Mouse (Mus musculus) embryonic facial prominence, embryonic 12.5 days (tissue): ENCODE data around the gene Hdac4. TPM values are rescaled to one million over a fixed set of nuclear protein-coding genes. Genes with fewer than 3 reads are reported as not detected.

Experiments used
- ATAC-seq: fragments of 200-750 bp; cut with Nextera tagmentation; 2 replicates; pipeline ENCODE4 v1.8.0; 2017; ENCODE audit not compliant: insufficient number of reproducible peaks, insufficient read depth, low FRiP score, low TSS enrichment
- H3K27ac ChIP-seq: fragments of 300-500 bp; sonication (generic); 2 replicates; pipeline ENCODE4 v1.5.1; 2016; ENCODE audit warnings: mild to moderate bottlenecking
- H3K27me3 ChIP-seq: fragments of 300-500 bp; sonication (generic); 2 replicates; pipeline ENCODE4 v1.6.1; 2016; ENCODE audit warnings: mild to moderate bottlenecking, moderate library complexity
- H3K36me3 ChIP-seq: fragments of 300-500 bp; sonication (generic); 2 replicates; pipeline ENCODE4 v1.6.1; 2016; ENCODE audit warnings: mild to moderate bottlenecking
- H3K4me1 ChIP-seq: fragments of 300-500 bp; sonication (generic); 2 replicates; pipeline ENCODE4 v1.6.1; 2016
- H3K4me2 ChIP-seq: fragments of 300-500 bp; sonication (generic); replicated peaks from 2 replicates; pipeline ENCODE4 v1.6.1; 2016; ENCODE audit warnings: mild to moderate bottlenecking, moderate library complexity
- H3K4me3 ChIP-seq: fragments of 300-500 bp; sonication (generic); 2 replicates; pipeline ENCODE4 v1.5.1; 2016; ENCODE audit warnings: mild to moderate bottlenecking
- H3K9ac ChIP-seq: fragments of 300-500 bp; sonication (generic); 2 replicates; pipeline ENCODE4 v1.6.1; 2016; ENCODE audit warnings: mild to moderate bottlenecking, moderate library complexity
- H3K9me3 ChIP-seq: fragments of 300-500 bp; sonication (generic); 2 replicates; pipeline ENCODE4 v1.6.1; 2016; ENCODE audit warnings: mild to moderate bottlenecking, moderate library complexity
- WGBS: fragments of 180-500 bp; shearing (Covaris S2); methylation state at CpG from one replicate; pipeline ENCODE4 v1.1.7; 2016; 5-methylcytosine and 5-hydroxymethylcytosine counted together
- polyA plus RNA-seq: library from polyadenylated mRNA; unstranded; fragments of >200 nt; fragmentation: Nextera tagmentation; extraction: Ambion mirVana; gene quantifications from 2 replicates; pipeline ENCODE4 v1.2.1, GENCODE M21; 2016

Gene Hdac4
- polyA plus RNA-seq, 1 experiment from 2014 or later = 24.2 TPM

DNA sequence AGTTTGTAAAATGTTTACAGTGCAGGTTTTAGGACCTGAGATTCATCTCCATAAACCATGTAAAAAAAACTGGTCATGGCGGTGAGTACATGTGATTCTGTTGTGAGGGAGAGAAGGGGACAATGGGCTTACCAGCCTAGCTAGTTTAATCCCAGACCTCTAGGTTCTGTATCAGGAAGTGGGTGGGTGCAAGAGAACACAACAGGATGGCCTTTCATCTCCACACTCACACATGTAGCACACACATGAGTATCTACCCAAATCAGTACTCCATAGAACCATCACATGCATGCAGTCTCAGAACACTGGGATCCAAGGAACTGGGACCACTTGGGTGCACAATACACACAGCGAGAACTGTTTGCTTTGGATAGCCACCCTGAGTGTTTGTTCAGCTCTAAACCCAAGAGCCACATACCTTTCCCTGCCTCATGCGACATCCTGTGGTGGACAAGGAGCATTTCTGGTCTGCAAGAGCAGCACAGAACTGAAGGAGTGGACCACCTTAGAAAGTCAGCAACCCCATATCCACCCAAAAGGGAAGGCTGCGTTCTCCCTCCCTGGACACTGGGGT lies 143.9 kb downstream of the Hdac4 start:
- 0 out of 2 replicates have a peak, but pooled peaks have one; percentile 28 for ATAC-seq

DNA sequence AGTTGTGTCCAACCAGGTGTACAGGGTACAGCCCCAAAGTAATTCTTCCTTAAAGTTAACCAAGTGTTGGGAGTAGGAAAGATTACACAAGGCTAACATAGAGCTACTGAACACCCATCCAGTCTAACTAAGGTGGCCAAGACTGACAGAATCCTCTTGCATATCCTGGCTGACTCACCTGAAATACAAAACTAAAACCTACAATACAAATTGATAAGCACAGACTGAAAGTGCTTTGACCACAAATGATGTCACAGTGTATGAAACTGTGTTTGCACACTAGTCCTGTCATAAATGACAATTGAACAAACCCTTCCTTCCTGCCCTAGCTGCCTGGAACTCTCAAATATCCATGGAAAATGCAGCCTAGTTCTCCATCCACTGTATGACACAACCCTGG lies 144.5 kb downstream of the Hdac4 start:
- Histone ChIP-seq H3K9me3 (no peaks in the 10 kb centered on the region), H3K9ac (no peak overlapping the region), H3K4me1 (peaks cover 5% of the 10 kb centered on the region; the same call in 1 of the 2 replicates), H3K27ac (no peak overlapping the region), H3K4me3 (no peak overlapping the region), H3K36me3 (no peaks in the 10 kb centered on the region), H3K4me2 (no peak overlapping the region), H3K27me3 (no peaks in the 10 kb centered on the region)
- ATAC-seq = no peak

More for the DNA sequence above, 143.9 kb downstream of the Hdac4 start:
- Histone ChIP-seq H3K36me3 (no peaks in the 10 kb centered on the region), H3K4me2 (no peak overlapping the region), H3K9me3 (no peaks in the 10 kb centered on the region), H3K27ac (no peak overlapping the region), H3K27me3 (no peaks in the 10 kb centered on the region), H3K4me1 (peaks cover 5% of the 10 kb centered on the region; the same call in 1 of the 2 replicates), H3K4me3 (no peak overlapping the region), H3K9ac (no peak overlapping the region)
- 92% methylated on average over 4 of the region's 4 CpGs for WGBS

DNA sequence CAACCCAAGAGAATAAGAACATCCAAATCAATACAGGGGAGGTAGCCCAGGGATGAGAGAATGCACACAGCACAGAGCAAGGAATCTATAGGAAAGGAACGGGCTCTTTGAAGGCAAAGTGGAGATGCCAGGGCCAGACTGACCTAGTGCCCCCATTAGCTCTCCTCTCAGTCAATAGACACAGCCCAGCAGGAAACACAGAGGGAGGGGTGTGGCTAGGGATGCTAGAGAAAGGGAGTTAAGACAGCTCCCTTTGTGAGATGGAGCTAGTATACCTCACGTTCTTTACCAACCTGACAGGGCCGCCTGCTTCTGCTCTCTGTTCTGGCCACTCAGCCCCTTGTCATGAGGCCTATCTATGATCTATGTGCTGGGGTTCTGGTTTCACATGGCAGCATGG lies 144.9 kb downstream of the Hdac4 start:
- Histone ChIP-seq H3K4me3 (no peak overlapping the region), H3K4me2 (no peak overlapping the region), H3K36me3 (no peaks in the 10 kb centered on the region), H3K27me3 (no peaks in the 10 kb centered on the region), H3K27ac (no peak overlapping the region), H3K9ac (no peak overlapping the region), H3K4me1 (peaks cover 5% of the 10 kb centered on the region; the same call in 1 of the 2 replicates), H3K9me3 (no peaks in the 10 kb centered on the region)
- 42% methylated on average over 3 of the region's 3 CpGs for WGBS
- ATAC-seq = no peak

DNA sequence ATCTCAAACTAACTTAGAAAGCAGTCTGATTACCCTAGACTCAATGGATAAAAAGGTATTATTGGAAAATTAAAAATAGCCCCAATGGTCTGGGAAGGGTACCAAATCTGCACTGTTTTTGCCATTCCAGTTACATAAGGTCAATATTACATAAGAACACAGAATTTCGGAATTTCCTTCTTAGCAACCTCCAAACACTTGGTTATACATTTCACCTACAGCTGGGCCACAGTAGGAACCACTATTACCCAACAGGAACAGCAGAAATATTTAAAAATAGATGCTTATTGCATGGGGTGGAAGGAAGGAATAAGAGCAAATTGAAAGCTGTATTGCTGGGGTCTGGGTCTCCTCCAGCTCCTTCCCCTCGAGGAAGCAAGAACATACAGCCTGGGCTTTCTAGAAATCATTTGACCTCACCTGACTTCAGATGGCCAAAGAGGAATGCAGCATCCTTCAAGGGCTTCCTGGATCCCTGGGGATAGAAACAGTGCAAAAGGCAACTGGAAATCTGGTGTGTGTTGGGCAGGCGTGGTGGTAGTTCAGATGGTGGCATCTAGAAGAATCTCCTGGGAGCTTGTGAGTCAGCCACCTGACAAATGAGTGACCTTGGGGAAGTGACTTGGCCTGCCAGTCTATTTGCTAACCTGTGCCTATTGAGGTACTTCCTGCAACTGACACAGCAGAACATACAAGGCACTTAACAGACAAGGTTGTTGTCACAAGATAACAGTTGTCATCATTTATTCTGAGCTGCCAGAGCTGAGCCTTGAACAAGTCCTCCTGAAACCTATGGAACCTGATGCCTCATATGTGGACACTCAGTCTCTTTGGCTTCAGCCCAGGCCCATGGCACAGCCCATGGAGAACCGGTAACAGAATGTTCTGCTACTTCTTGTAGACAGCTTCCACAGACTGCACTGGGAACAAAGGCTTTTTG lies 146.8 kb downstream of the Hdac4 start:
- 94% methylated on average over 4 of the region's 4 CpGs for WGBS
- H3K4me1 ChIP-seq = 0 out of 2 replicates have a peak, but pooled peaks cover 5% of the 10 kb centered on the region
- no peaks in the 10 kb centered on the region for H3K27me3 ChIP-seq
- H3K9me3 ChIP-seq = no peaks in the 10 kb centered on the region
- no peak overlapping the region for H3K27ac ChIP-seq
- no peak overlapping the region for H3K9ac ChIP-seq
- H3K36me3 ChIP-seq = no peaks in the 10 kb centered on the region
- no peak overlapping the region for H3K4me2 ChIP-seq
- no peak overlapping the region for H3K4me3 ChIP-seq
- no peak for ATAC-seq

DNA sequence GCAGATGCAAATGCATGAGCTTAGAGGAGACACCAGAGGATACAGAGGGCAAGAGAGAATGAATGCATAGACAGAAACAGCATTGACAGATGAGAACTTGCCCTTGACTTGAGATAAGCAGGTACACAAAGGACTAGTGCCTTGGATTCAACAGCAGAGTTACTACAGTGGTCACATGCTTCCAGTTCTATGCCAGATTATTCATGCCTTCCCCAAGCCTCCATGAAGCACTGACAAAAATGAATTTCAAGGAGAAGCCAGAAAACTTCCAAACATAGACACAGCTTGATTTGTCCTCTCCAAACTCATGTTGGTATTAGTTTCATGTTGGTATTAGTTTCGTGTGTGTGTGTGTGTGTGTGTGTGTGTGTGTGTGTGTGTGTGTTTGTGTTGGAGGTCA lies 149.8 kb downstream of the Hdac4 start:
- H3K9ac ChIP-seq = no peak overlapping the region
- ATAC-seq = no peak
- H3K4me3 ChIP-seq = no peak overlapping the region
- 75% methylated on average over 1 of the region's 1 CpGs for WGBS
- no peak overlapping the region for H3K4me2 ChIP-seq
- H3K27ac ChIP-seq = no peak overlapping the region
- no peaks in the 10 kb centered on the region for H3K36me3 ChIP-seq
- H3K4me1 ChIP-seq = no peaks in the 10 kb centered on the region
- no peaks in the 10 kb centered on the region for H3K27me3 ChIP-seq
- H3K9me3 ChIP-seq = no peaks in the 10 kb centered on the region

DNA sequence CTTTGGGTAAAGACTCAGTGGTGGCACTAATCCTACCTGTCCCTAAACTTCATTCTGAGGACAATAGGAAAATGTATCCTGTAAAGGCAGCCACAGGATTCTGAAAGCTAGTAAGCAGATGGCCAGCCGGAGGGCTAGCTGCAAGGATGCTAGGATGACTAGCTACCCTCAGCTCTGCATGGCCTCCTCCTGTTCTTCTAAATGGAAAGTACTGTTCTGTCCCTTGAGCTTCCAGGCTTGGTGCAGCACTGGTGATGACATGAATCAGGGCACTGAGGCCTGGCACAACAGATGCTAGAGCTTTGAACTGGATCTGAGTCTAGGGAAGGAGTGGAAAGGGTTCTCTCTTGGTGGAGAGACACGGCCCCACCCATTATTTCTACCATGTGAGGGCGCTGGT lies 150.6 kb downstream of the Hdac4 start:
- H3K36me3 ChIP-seq = no peaks in the 10 kb centered on the region
- H3K4me1 ChIP-seq = no peaks in the 10 kb centered on the region
- H3K4me3 ChIP-seq = no peak overlapping the region
- H3K9me3 ChIP-seq = no peaks in the 10 kb centered on the region
- H3K27ac ChIP-seq = peak overlapping the region; percentile 3; the same call in 1 of the 2 replicates
- no peak overlapping the region for H3K9ac ChIP-seq
- no peak for ATAC-seq
- no peak overlapping the region for H3K4me2 ChIP-seq
- WGBS = 83% methylated on average over 3 of the region's 3 CpGs
- H3K27me3 ChIP-seq = no peaks in the 10 kb centered on the region

DNA sequence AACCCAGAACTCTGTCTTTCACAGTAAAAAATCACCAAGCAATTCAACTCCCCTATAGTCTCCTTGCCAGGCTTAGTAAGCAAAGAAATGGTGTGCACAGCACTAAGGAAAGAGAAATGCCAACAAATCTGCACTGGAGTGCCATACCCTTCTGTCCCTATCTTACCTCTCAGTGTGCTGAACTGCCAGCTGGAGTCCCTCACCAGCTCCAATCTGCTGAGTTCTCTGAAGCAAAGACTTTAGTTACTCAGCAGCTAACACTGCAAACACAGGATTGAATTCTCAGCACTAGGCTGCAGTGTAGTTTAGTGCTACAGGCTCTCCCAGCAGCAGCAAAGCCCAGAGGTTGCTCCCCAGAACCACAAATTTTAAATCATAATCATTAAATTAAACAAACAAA lies 151.5 kb downstream of the Hdac4 start:
- Histone ChIP-seq H3K9me3 (no peaks in the 10 kb centered on the region), H3K4me2 (no peak overlapping the region), H3K4me3 (no peak overlapping the region), H3K27me3 (no peaks in the 10 kb centered on the region), H3K9ac (no peak overlapping the region), H3K36me3 (no peaks in the 10 kb centered on the region), H3K27ac (no peak overlapping the region), H3K4me1 (no peaks in the 10 kb centered on the region)
- no peak for ATAC-seq

DNA sequence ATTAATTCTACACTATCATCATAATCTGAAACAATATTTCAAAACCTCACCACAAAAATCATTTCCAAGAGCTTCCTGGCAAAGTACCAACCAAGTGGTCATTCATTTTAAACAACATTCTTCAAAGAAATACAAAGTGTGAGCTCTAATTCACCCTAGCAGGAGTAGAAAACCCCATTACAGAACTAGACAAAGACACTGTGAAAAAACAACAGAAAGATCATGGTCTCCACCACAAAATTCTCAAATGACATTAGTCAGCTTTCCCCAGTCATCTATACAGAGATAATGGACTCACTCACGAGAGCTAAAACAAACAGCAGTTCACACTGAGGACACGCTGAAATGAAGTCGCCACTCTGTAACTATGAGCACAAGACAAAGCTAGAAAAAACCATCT lies 153.4 kb downstream of the Hdac4 start:
- H3K9ac ChIP-seq = no peak overlapping the region
- H3K4me3 ChIP-seq = no peak overlapping the region
- H3K4me2 ChIP-seq = no peak overlapping the region
- no peaks in the 10 kb centered on the region for H3K9me3 ChIP-seq
- no peaks in the 10 kb centered on the region for H3K27me3 ChIP-seq
- no peaks in the 10 kb centered on the region for H3K36me3 ChIP-seq
- no peaks in the 10 kb centered on the region for H3K4me1 ChIP-seq
- WGBS = 61% methylated on average over 3 of the region's 3 CpGs
- ATAC-seq = no peak
- no peak overlapping the region for H3K27ac ChIP-seq

DNA sequence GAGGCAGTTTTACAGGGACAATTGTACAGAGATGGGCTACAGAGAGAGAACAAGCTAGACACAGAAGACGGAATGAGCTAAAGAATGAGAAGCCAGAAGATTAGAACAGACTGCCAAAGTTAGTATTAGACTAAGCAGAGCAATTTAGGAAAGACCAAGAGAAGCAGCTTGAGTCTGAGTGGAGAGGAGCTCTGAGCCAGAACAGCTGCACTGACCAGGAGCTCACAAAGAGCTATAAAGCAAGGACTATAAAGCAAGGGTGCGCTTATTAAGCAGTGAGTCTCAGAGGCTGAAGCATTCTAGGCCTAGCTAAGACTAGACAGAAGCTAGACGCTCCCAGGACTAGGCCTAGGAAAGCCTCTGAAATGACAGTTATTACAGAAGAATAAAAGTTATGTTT lies 154.2 kb downstream of the Hdac4 start:
- Histone ChIP-seq H3K27me3 (no peaks in the 10 kb centered on the region), H3K4me1 (no peaks in the 10 kb centered on the region), H3K4me3 (no peak overlapping the region), H3K4me2 (no peak overlapping the region), H3K27ac (no peak overlapping the region), H3K36me3 (no peaks in the 10 kb centered on the region), H3K9ac (no peak overlapping the region), H3K9me3 (no peaks in the 10 kb centered on the region)
- no peak for ATAC-seq
- WGBS = 83% methylated on average over 3 of the region's 3 CpGs

DNA sequence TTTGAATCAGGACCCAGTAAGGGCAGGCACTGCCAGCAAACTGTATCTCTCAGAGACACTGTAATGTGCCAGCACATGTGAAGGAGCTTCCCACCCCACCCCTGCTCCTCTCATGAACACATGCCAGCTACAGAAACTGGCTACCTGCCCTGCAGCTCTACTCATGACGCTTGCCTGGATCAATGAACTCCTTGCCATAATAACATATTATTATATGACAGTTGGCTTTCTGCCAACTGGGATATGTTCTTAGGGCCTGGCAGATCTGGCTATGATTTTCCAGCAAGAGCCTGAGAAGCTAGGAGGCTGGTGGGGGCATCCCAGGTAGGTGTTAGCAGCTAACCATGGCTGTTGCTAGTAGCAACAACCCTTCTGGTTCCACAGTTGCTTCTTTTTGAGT lies 156.8 kb downstream of the Hdac4 start:
- H3K27me3 ChIP-seq = no peaks in the 10 kb centered on the region
- ATAC-seq = no peak
- H3K36me3 ChIP-seq = peaks cover 7% of the 10 kb centered on the region; the same call in 1 of the 2 replicates
- WGBS = 27% methylated on average over 1 of the region's 1 CpGs
- no peak overlapping the region for H3K4me3 ChIP-seq
- no peaks in the 10 kb centered on the region; the same call in 1 of the 2 replicates for H3K9me3 ChIP-seq
- H3K27ac ChIP-seq = no peak overlapping the region
- no peak overlapping the region for H3K4me2 ChIP-seq
- H3K9ac ChIP-seq = no peak overlapping the region
- peaks cover 8% of the 10 kb centered on the region; the same call in 1 of the 2 replicates for H3K4me1 ChIP-seq

DNA sequence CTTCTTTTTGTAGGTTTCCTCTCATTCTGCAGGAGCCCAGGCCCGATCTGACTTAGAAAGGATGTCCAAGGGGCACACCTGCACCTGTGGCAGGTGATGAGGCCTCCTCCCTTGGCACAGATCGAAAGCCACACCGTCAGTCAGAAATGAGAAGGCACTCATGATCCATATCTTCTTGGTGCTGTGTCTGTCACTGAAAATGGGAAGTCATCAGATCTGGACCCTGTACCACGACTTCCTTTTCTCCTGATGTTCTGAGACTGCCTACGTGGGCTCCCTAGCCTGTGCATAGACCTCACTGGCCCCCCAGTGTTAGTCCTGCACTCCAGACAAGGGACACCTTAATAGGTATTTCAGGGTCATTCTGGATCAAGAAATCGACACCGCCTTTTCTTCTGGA lies 158.5 kb downstream of the Hdac4 start:
- Histone ChIP-seq H3K36me3 (peaks cover 7% of the 10 kb centered on the region; the same call in 1 of the 2 replicates), H3K4me2 (no peak overlapping the region), H3K4me1 (peaks cover 8% of the 10 kb centered on the region; the same call in 1 of the 2 replicates), H3K27ac (no peak overlapping the region), H3K9ac (no peak overlapping the region), H3K9me3 (no peaks in the 10 kb centered on the region; the same call in 1 of the 2 replicates), H3K27me3 (no peaks in the 10 kb centered on the region), H3K4me3 (no peak overlapping the region)
- 91% methylated on average over 7 of the region's 7 CpGs for WGBS
- ATAC-seq = no peak

DNA sequence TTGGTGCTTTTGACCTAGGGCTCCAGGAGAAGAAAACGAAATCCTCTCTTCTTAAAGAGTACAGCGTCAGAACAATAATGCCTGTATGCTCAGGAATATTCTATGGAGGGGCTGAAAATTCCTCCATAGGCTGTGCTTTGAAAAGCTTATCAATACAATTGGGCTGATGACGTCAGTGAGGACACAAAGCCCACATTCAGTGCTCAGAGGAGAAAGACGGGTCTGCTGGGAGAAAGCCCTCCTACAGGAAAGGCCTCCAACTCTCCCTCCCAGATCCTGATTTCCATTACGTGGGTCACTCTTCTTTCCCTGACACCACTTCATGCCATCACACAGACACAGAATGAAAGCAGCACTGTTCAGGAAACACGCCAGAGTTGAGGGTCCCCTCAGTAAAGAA lies 159.7 kb downstream of the Hdac4 start:
- 44% methylated on average over 6 of the region's 6 CpGs for WGBS
- H3K4me1 ChIP-seq = peaks cover 8% of the 10 kb centered on the region; the same call in 1 of the 2 replicates
- H3K36me3 ChIP-seq = peaks cover 7% of the 10 kb centered on the region; the same call in 1 of the 2 replicates
- peak overlapping the region; percentile 50; the same call in 1 of the 2 replicates for H3K27ac ChIP-seq
- H3K9me3 ChIP-seq = no peaks in the 10 kb centered on the region; the same call in 1 of the 2 replicates
- no peak; the same call in 1 of the 2 replicates for ATAC-seq
- H3K4me3 ChIP-seq = no peak overlapping the region
- H3K9ac ChIP-seq = no peak overlapping the region
- no peak overlapping the region for H3K4me2 ChIP-seq
- H3K27me3 ChIP-seq = no peaks in the 10 kb centered on the region
